Mouse (Mus musculus) left cerebral cortex, adult 2 months (tissue): ENCODE measurements at regions not wholly inside any gene's neighbourhood (a gene's known extent, or its start where the extent isn't known, plus 50 kb on each side); places are given as distances from the start of the nearest gene placed in this dataset.

ENCODE experiments used
- DNase-seq, 2 experiments: peaks; one replicate each; pipeline ENCODE4 v3.0.0; 2021 to 2022; ENCODE audit warnings: low spot score in 2 of 2, mixed read lengths in 1 of 2; ENCODE audit errors: extremely low spot score in 1 of 2
- H3K27ac ChIP-seq: fragments of 200-600 bp; 2 replicates; pipeline ENCODE4 v1.8.1; 2022
- H3K4me3 ChIP-seq: fragments of 200-600 bp; 2 replicates; pipeline ENCODE4 v1.8.1; 2022
- CTCF ChIP-seq: fragments of 200-600 bp; IDR thresholded peaks from 2 replicates; pipeline ENCODE4 v1.8.1; 2022; ENCODE audit warnings: antibody characterized with exemption, mild to moderate bottlenecking, moderate library complexity
- intact Hi-C: fragments of 180-260 bp; cut with DNase I; formaldehyde crosslinking; loops from one replicate; pipeline ENCODE4 v1.15.1; 2025

GRCm38 (mm10) chr3:128787686-128788085 lies 412.0 kb upstream of the Pitx2 start:
- no peak overlapping the region for H3K27ac ChIP-seq
- no peak for TF ChIP-seq CTCF
- H3K4me3 ChIP-seq = no peak overlapping the region
- intact Hi-C loops = no loop called here
- no peak for DNase-seq

- DNase-seq = no peak
- TF ChIP-seq CTCF = no peak
- H3K4me3 ChIP-seq = no peak overlapping the region
- H3K27ac ChIP-seq = no peak overlapping the region
- intact Hi-C loops = no loop called here
Measured at GRCm38 (mm10) chr3:128795931-128796330, 403.7 kb upstream of the Pitx2 start.

- TF ChIP-seq CTCF = no peak
Measured at GRCm38 (mm10) chr3:128797829-128798228, 401.8 kb upstream of the Pitx2 start.

GRCm38 (mm10) chr3:128829371-128830160 lies 370.1 kb upstream of the Pitx2 start:
- TF ChIP-seq CTCF = no peak
- Histone ChIP-seq H3K4me3 (no peak overlapping the region), H3K27ac (no peak overlapping the region)
- intact Hi-C loops = no loop called here
- DNase-seq = no peak

More at GRCm38 (mm10) chr3:128797829-128798228, 401.8 kb upstream of the Pitx2 start:
- DNase-seq = no peak
- H3K4me3 ChIP-seq = no peak overlapping the region
- intact Hi-C loops = no loop called here
- no peak overlapping the region for H3K27ac ChIP-seq

- intact Hi-C loops = no loop called here
- Histone ChIP-seq H3K27ac (no peak overlapping the region), H3K4me3 (no peak overlapping the region)
- TF ChIP-seq CTCF = no peak
- no peak for DNase-seq
Measured at GRCm38 (mm10) chr3:128850327-128850977, 349.2 kb upstream of the Pitx2 start.

- intact Hi-C loops = no loop called here
- TF ChIP-seq CTCF = no peak
- H3K4me3 ChIP-seq = no peak overlapping the region
- H3K27ac ChIP-seq = no peak overlapping the region
- DNase-seq = no peak
Measured at GRCm38 (mm10) chr3:128856515-128856914, 343.2 kb upstream of the Pitx2 start.

GRCm38 (mm10) chr3:128881685-128882444 lies 317.8 kb upstream of the Pitx2 start:
- H3K27ac ChIP-seq = no peak overlapping the region
- intact Hi-C loops = no loop called here
- TF ChIP-seq CTCF = no peak
- no peak for DNase-seq
- H3K4me3 ChIP-seq = no peak overlapping the region

GRCm38 (mm10) chr3:128883636-128884195 lies 316.0 kb upstream of the Pitx2 start:
- intact Hi-C loops = no loop called here

GRCm38 (mm10) chr3:128886678-128887077 lies 313.0 kb upstream of the Pitx2 start:
- intact Hi-C loops = no loop called here
- Histone ChIP-seq H3K4me3 (no peak overlapping the region), H3K27ac (no peak overlapping the region)
- TF ChIP-seq CTCF = no peak
- DNase-seq = no peak

More at GRCm38 (mm10) chr3:128883636-128884195, 316.0 kb upstream of the Pitx2 start:
- no peak for DNase-seq
- Histone ChIP-seq H3K4me3 (no peak overlapping the region), H3K27ac (no peak overlapping the region)
- no peak for TF ChIP-seq CTCF

- Histone ChIP-seq H3K27ac (no peak overlapping the region), H3K4me3 (no peak overlapping the region)
- DNase-seq = no peak
- intact Hi-C loops = no loop called here
- no peak for TF ChIP-seq CTCF
Measured at GRCm38 (mm10) chr3:128891078-128891477, 308.6 kb upstream of the Pitx2 start.

- intact Hi-C loops = no loop called here
- DNase-seq = no peak
- no peak for TF ChIP-seq CTCF
- Histone ChIP-seq H3K27ac (no peak overlapping the region), H3K4me3 (no peak overlapping the region)
Measured at GRCm38 (mm10) chr3:128896628-128897027, 303.1 kb upstream of the Pitx2 start.

GRCm38 (mm10) chr3:128911122-128911521 lies 288.6 kb upstream of the Pitx2 start:
- H3K27ac ChIP-seq = no peak overlapping the region
- no peak overlapping the region for H3K4me3 ChIP-seq
- intact Hi-C loops = no loop called here
- no peak for TF ChIP-seq CTCF
- DNase-seq = no peak
